Mouse (Mus musculus) liver, postnatal 0 days (tissue): Measurements from ENCODE around the gene Grxcr1.

Source experiments
- CTCF ChIP-seq: sonication (generic); IDR thresholded peaks from 2 replicates; pipeline ENCODE4 v1.5.1; 2016; ENCODE audit warnings: antibody characterized with exemption, low read depth
- EP300 ChIP-seq: IDR thresholded peaks from 2 replicates; pipeline ENCODE4 v1.6.1; 2016; ENCODE audit warnings: antibody characterized with exemption, low read depth, mild to moderate bottlenecking

GRCm38 (mm10) chr5:67990426-67990825 is 41.2 kb upstream of the Grxcr1 start:
- TF ChIP-seq CTCF (no peak), EP300 (no peak)
